Mouse (Mus musculus) gastrocnemius, adult 8-10 months (tissue): Measurements from ENCODE around the gene Ybx1. TPM values are rescaled to one million over a fixed set of nuclear protein-coding genes. Genes with fewer than 3 reads are reported as not detected.
A peak's percentile ranks its signal among the peaks of the same experiment; 100 is the strongest.
"Not testable (repeated sequence)": the region's sequence is repeated elsewhere in the genome, so short reads cannot be mapped to it uniquely, and the experiment has no call there.

ENCODE experiments used
- DNase-seq, 2 experiments: peaks; one replicate each; pipeline ENCODE4 v3.0.0; 2022; ENCODE audit warnings: low spot score in 2 of 2
- total RNA-seq, 4 experiments: library from RNA; stranded (reverse); gene quantifications; 2 replicates each; pipeline ENCODE4 v1.2.4; 2022

Gene Ybx1
- total RNA-seq, result 100 to 1,000 TPM; 604 to 694 (median 660) TPM

- DNase-seq, result peak; percentile 99
Measured at GRCm38 (mm10) chr4:119294415-119295133, at the start of gene Ybx1. Gene Ybx1, minus strand, starts transcription at chr4:119294604.

GRCm38 (mm10) chr4:119338861-119339361 is 44.5 kb upstream of the Ybx1 start:
- DNase-seq, result no peak

GRCm38 (mm10) chr4:119338422-119338821 is 44.0 kb upstream of the Ybx1 start:
- DNase-seq, result no peak

GRCm38 (mm10) chr4:119333487-119333886 is 39.1 kb upstream of the Ybx1 start:
- DNase-seq, result no peak

GRCm38 (mm10) chr4:119320896-119321550 is 26.6 kb upstream of the Ybx1 start:
- DNase-seq, result no peak

GRCm38 (mm10) chr4:119320131-119320830 is 25.9 kb upstream of the Ybx1 start, which contains the start of gene Ppih:
Gene Ppih, minus strand, starts transcription at chr4:119320546.
- peak; percentile 88 to 93 for DNase-seq

GRCm38 (mm10) chr4:119313756-119314155 is 19.4 kb upstream of the Ybx1 start:
- DNase-seq, result no peak

- DNase-seq, result no peak
Measured at GRCm38 (mm10) chr4:119305418-119305817, 11.0 kb upstream of the Ybx1 start.

GRCm38 (mm10) chr4:119303291-119303690 is 8.9 kb upstream of the Ybx1 start:
- DNase-seq, result no peak

- no peak for DNase-seq
Measured at GRCm38 (mm10) chr4:119301777-119302176, 7.4 kb upstream of the Ybx1 start.

GRCm38 (mm10) chr4:119300761-119301160 is 6.4 kb upstream of the Ybx1 start:
- no peak for DNase-seq

- no peak for DNase-seq
Measured at GRCm38 (mm10) chr4:119297361-119297760, 3.0 kb upstream of the Ybx1 start.

- no peak for DNase-seq
Measured at GRCm38 (mm10) chr4:119295134-119295453, 690 bp upstream of the Ybx1 start.

- peak in 1 of 2 experiments; percentile 6 for DNase-seq
Measured at GRCm38 (mm10) chr4:119293574-119294258, 688 bp downstream of the Ybx1 start.

GRCm38 (mm10) chr4:119292771-119293573 is 1.4 kb downstream of the Ybx1 start:
- DNase-seq, result peak; percentile 15 to 27

GRCm38 (mm10) chr4:119291921-119292320 is 2.5 kb downstream of the Ybx1 start:
- DNase-seq, result no peak

GRCm38 (mm10) chr4:119285336-119285735 is 9.1 kb downstream of the Ybx1 start:
- DNase-seq, result no peak

- no peak for DNase-seq
Measured at GRCm38 (mm10) chr4:119284861-119285260, 9.5 kb downstream of the Ybx1 start.

GRCm38 (mm10) chr4:119278784-119279183 is 15.6 kb downstream of the Ybx1 start:
- not testable (repeated sequence) for DNase-seq

GRCm38 (mm10) chr4:119275726-119276125 is 18.7 kb downstream of the Ybx1 start:
- DNase-seq, result no peak

- no peak for DNase-seq
Measured at GRCm38 (mm10) chr4:119275226-119275625, 19.2 kb downstream of the Ybx1 start.
